Mouse (Mus musculus) ES-E14 (cell line): Measurements from ENCODE around the gene Shisa9.

Experiments used
- HCFC1 ChIP-seq: IDR thresholded peaks from 2 replicates; pipeline ENCODE4 v1.6.1; 2012; ENCODE audit warnings: low read length, inconsistent platforms, borderline replicate concordance; ENCODE audit not compliant: insufficient read depth
- ZC3H11A ChIP-seq: IDR thresholded peaks from 2 replicates; pipeline ENCODE4 v1.6.1; 2012; ENCODE audit warnings: low read depth, mild to moderate bottlenecking, inconsistent platforms, low read length, borderline replicate concordance
- ZNF384 ChIP-seq: IDR thresholded peaks from 2 replicates; pipeline ENCODE4 v1.6.1; 2012; ENCODE audit warnings: low read depth, low read length, inconsistent platforms

GRCm38 (mm10) chr16:11960691-11961090 is 23.2 kb upstream of the Shisa9 start:
- TF ChIP-seq ZNF384 (no peak), HCFC1 (no peak), ZC3H11A (no peak)
